Mouse (Mus musculus) thymus, adult 2 months (tissue): ENCODE measurements around the gene Ephb1. TPM values are rescaled to one million over a fixed set of nuclear protein-coding genes. Genes with fewer than 3 reads are reported as not detected.

Source experiments
- DNase-seq: peaks from one replicate; pipeline ENCODE4 v3.0.0; 2021
- H3K27ac ChIP-seq: fragments of 200-500 bp; 2 replicates; pipeline ENCODE4 v1.5.1; 2012; ENCODE audit warnings: low read length, control low read depth; ENCODE audit not compliant: control insufficient read depth, insufficient read depth
- H3K27me3 ChIP-seq: fragments of 200-500 bp; 2 replicates; pipeline ENCODE4 v1.6.1; 2012; ENCODE audit warnings: mild to moderate bottlenecking, low read length, moderate library complexity, mixed read lengths; ENCODE audit not compliant: control insufficient read depth, insufficient read depth
- H3K36me3 ChIP-seq: fragments of 200-500 bp; 2 replicates; pipeline ENCODE4 v1.6.1; 2012; ENCODE audit warnings: mild to moderate bottlenecking, low read length, moderate library complexity; ENCODE audit not compliant: control insufficient read depth, insufficient read depth
- H3K4me1 ChIP-seq: fragments of 200-500 bp; replicated peaks from 2 replicates; pipeline ENCODE4 v1.6.1; 2012; ENCODE audit warnings: low read length; ENCODE audit not compliant: control insufficient read depth, insufficient read depth
- H3K4me3 ChIP-seq: fragments of 200-500 bp; 2 replicates; pipeline ENCODE4 v1.5.1; 2012; ENCODE audit warnings: mild to moderate bottlenecking, low read length, control low read depth, moderate library complexity; ENCODE audit not compliant: control insufficient read depth, insufficient read depth
- CTCF ChIP-seq: fragments of 200-500 bp; IDR thresholded peaks from 2 replicates; pipeline ENCODE4 v1.5.1; 2012; ENCODE audit warnings: mild to moderate bottlenecking, control low read depth, low read length, moderate library complexity, borderline replicate concordance; ENCODE audit not compliant: control insufficient read depth, poor library complexity, insufficient read depth; ENCODE audit errors: extremely low read depth
- POLR2A ChIP-seq: fragments of 200-500 bp; IDR thresholded peaks from 2 replicates; pipeline ENCODE4 v1.6.1; 2012; ENCODE audit warnings: mild to moderate bottlenecking, low read length, control low read depth, moderate library complexity; ENCODE audit not compliant: control insufficient read depth, poor library complexity, insufficient read depth; ENCODE audit errors: extremely low read depth
- WGBS: fragments of 180-500 bp; shearing (Covaris S2); methylation state at CpG from one replicate; pipeline ENCODE4 v1.1.7; 2018; 5-methylcytosine and 5-hydroxymethylcytosine counted together
- polyA plus RNA-seq: library from polyadenylated mRNA; depleted of rRNA; stranded (reverse); fragments of >200 nt; gene quantifications from 2 replicates; pipeline ENCODE4 v1.2.3, GENCODE M21; 2012

The Ephb1 gene
- polyA plus RNA-seq, 1 experiment, result 0.43 TPM

DNA sequence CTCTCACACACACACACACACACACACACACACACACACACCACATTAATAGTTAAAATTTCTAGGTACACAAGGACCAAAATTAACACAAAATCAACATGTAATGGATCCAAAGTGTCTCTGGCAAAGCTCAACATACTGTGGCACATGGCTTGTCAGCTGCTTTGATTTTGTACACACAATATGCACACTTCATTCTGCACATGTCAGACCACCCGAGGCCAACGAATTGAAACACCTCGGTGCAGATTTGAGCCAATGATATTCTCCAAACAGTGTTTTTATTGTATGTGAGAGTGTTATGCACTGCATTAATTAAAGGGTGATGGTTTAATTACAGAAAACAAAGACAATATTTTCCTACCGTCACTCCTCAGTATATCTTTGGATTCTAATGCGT is 152.6 kb downstream of the Ephb1 start:
- Histone ChIP-seq H3K4me3 (no peak overlapping the region), H3K4me1 (no peaks in the 10 kb centered on the region), H3K36me3 (no peaks in the 10 kb centered on the region), H3K27ac (no peak overlapping the region), H3K27me3 (no peaks in the 10 kb centered on the region)
- no peak for DNase-seq
- TF ChIP-seq POLR2A (no peak), CTCF (no peak)
- 93% methylated on average over 5 of the region's 5 CpGs for WGBS

- TF ChIP-seq POLR2A (no peak), CTCF (no peak)
- Histone ChIP-seq H3K36me3 (no peaks in the 10 kb centered on the region), H3K4me1 (no peaks in the 10 kb centered on the region), H3K27ac (no peak overlapping the region), H3K4me3 (no peak overlapping the region), H3K27me3 (no peaks in the 10 kb centered on the region)
- WGBS, result 96% methylated on average over 6 of the region's 6 CpGs
- no peak for DNase-seq
Measured at GRCm38 (mm10) chr9:102196856-102197255, 157.6 kb downstream of the Ephb1 start.

DNA sequence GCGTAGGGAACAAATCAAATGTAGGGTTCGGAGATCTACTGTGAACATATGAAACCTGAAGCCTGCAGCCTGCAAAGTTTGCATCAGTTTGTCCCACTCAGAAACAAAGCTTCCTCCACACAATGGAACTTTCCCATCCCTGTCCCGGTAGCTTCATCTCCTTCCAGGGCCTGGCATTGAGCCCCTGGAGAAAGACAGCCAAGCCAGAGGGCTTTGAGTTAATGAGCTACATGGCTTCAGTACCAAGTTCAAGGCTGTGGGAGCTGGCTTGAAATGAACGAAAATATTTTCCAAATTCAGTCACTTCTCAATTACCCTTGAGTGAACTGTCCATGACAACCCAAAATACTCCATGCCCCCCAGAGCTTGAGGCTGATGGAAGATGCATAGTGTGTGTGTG is 160.4 kb downstream of the Ephb1 start:
- no peak for DNase-seq
- no peak overlapping the region for H3K27ac ChIP-seq
- H3K4me1 ChIP-seq, result no peaks in the 10 kb centered on the region
- H3K27me3 ChIP-seq, result no peaks in the 10 kb centered on the region
- H3K4me3 ChIP-seq, result no peak overlapping the region
- H3K36me3 ChIP-seq, result no peaks in the 10 kb centered on the region
- TF ChIP-seq CTCF, result no peak
- WGBS, result 88% methylated on average over 4 of the region's 4 CpGs

- no peak for DNase-seq
- Histone ChIP-seq H3K4me3 (no peak overlapping the region), H3K27me3 (no peaks in the 10 kb centered on the region), H3K27ac (no peak overlapping the region), H3K36me3 (no peaks in the 10 kb centered on the region), H3K4me1 (no peaks in the 10 kb centered on the region)
- 74% methylated on average over 13 of the region's 13 CpGs for WGBS
- TF ChIP-seq CTCF (no peak), POLR2A (no peak)
Measured at GRCm38 (mm10) chr9:102192724-102193685, 161.5 kb downstream of the Ephb1 start.

- WGBS, result 81% methylated on average over 9 of the region's 9 CpGs
- no peak overlapping the region for H3K4me3 ChIP-seq
Measured at GRCm38 (mm10) chr9:102190058-102190457, 164.4 kb downstream of the Ephb1 start.

GRCm38 (mm10) chr9:102189406-102189805 is 165.1 kb downstream of the Ephb1 start:
- H3K4me1 ChIP-seq, result no peaks in the 10 kb centered on the region
- no peak for TF ChIP-seq CTCF
- no peak for TF ChIP-seq POLR2A
- no peaks in the 10 kb centered on the region for H3K36me3 ChIP-seq
- no peak for DNase-seq
- no peak overlapping the region for H3K27ac ChIP-seq
- no peak overlapping the region for H3K4me3 ChIP-seq
- no peaks in the 10 kb centered on the region for H3K27me3 ChIP-seq
- WGBS, result 69% methylated on average over 11 of the region's 11 CpGs

More at GRCm38 (mm10) chr9:102190058-102190457, 164.4 kb downstream of the Ephb1 start:
- TF ChIP-seq CTCF (no peak), POLR2A (no peak)
- H3K36me3 ChIP-seq, result no peaks in the 10 kb centered on the region
- H3K4me1 ChIP-seq, result no peaks in the 10 kb centered on the region
- H3K27ac ChIP-seq, result no peak overlapping the region
- no peak for DNase-seq
- H3K27me3 ChIP-seq, result no peaks in the 10 kb centered on the region

DNA sequence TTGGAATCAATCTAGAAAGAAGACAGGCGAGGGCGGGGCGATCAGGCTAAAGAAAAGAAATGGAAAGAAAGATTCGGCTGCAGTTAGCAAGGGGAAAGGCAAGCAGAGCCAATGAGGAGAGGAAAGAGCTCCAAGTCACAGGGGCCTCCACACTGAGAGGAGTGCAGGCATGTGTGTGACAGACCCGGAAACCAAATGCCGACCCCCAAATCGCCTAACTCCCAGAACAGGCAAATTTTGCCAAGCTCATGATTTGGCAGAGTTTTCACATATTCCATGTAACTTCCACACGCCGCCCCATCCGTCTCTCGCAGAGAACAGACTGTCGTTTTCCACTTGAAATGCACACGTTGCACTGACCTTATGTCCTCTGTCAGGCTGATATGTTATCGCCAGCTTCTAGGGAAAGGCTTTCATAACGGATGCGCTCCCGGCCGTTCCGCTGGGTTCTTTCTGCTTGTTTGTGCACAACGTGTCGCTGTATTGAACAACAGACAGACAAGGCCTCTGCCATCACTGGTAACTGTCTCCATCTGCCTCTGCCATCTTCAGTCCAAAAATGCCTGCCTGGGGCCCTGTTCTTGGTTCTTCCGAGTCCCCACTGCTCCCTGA is 170.7 kb downstream of the Ephb1 start:
- no peaks in the 10 kb centered on the region for H3K4me1 ChIP-seq
- H3K27ac ChIP-seq, result no peak overlapping the region
- no peaks in the 10 kb centered on the region for H3K27me3 ChIP-seq
- no peak overlapping the region for H3K4me3 ChIP-seq
- 92% methylated on average over 22 of the region's 22 CpGs for WGBS
- DNase-seq, result no peak
- H3K36me3 ChIP-seq, result no peaks in the 10 kb centered on the region
- TF ChIP-seq POLR2A, result no peak
- TF ChIP-seq CTCF, result no peak
